Mouse (Mus musculus) layer of hippocampus, postnatal 25 days (tissue): ENCODE data around the gene Cysrt1. TPM values are rescaled to one million over a fixed set of nuclear protein-coding genes. Genes with fewer than 3 reads are reported as not detected.

Experiments
- DNase-seq, 2 experiments: peaks; one replicate each; pipeline ENCODE4 v3.0.0; 2022; ENCODE audit warnings: mixed read lengths in 2 of 2, low spot score in 1 of 2; ENCODE audit errors: extremely low spot score in 1 of 2
- total RNA-seq, 2 experiments: library from RNA; stranded (reverse); gene quantifications; 2 replicates each; pipeline ENCODE4 v1.2.3; 2021

Cysrt1 gene
- total RNA-seq, 2 experiments from 2014 or later = 0.79 TPM; not detected in 1

DNA sequence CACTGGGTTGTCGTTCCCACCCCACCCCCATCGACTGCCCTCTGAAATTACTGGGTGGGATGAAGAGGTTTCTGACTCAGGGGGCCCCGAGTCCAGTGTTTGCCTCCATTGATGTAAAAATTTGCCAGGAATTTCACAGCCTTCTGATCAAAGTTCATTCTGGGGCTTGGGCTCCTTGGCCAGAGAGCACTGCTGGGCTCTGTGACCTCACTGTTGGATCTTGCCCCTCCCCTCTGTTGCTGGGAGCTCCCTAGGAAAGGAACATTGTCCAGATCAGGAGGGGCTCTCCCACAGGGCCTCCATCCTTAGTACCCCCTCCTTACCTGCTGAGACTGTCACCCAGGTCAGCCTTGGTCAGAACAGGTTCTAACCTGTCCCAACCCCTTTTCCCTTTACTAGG is 27.8 kb downstream of the Cysrt1 start, which contains the start of gene Stpg3:
Gene Stpg3, minus strand, starts transcription at position 194 of the 400 bp plus-strand sequence.
- no peak for DNase-seq

GRCm38 (mm10) chr2:25213266-25213865 is 28.9 kb downstream of the Cysrt1 start:
- no peak for DNase-seq

DNA sequence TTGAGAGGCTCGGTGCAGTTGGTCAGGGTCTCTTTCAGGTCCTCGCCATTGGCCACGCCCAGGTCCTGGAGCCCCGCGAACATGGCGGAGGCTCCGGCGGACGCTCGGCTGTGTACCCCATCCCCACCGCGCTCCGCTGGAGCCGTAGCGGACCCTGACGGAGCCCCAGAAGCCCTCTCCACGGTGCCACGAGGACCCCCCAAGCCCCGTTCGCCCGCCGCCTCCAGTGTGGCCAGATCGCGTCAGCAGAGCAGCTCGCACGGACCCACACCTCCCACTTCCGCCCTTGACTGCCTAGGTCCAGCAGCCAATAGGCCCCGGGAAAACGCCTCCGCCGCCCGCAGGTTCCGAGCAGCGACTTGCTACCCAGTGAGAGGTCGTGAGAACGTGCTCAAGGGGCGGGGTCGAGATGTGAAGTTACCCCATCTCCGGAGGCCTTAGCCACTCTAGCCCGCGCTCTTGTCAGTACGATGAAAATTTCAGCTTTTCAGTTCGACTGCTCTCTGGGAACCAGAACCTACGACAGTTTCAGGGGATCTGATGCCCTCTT is 31.1 kb downstream of the Cysrt1 start, which contains the start of gene Nelfb:
Gene Nelfb, minus strand, starts transcription at position 369 of the 550 bp plus-strand sequence.
- DNase-seq = peak; percentile 77 to 84

- peak in 1 of 2 experiments; percentile 16 for DNase-seq
Measured at GRCm38 (mm10) chr2:25210686-25211085, 31.6 kb downstream of the Cysrt1 start.

DNA sequence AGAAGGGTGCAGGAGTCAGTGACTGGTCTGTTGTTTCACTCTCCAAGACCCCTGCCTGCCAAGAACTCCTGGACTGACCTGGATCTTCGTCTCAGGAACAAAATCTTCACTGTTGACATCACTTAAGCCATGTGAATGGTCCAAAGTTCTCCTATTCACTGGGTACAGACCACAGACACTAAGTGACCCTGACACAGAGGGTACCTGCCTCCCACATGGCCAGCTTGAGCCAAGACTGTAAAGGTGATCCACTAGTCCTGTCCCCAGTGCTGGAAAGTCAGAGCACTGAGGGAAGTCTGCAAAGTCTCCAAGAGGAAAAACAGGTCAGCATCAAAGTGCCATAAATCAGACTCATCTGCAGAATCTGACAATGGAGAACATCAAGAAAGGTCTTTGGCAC is 34.7 kb downstream of the Cysrt1 start:
- DNase-seq = no peak

DNA sequence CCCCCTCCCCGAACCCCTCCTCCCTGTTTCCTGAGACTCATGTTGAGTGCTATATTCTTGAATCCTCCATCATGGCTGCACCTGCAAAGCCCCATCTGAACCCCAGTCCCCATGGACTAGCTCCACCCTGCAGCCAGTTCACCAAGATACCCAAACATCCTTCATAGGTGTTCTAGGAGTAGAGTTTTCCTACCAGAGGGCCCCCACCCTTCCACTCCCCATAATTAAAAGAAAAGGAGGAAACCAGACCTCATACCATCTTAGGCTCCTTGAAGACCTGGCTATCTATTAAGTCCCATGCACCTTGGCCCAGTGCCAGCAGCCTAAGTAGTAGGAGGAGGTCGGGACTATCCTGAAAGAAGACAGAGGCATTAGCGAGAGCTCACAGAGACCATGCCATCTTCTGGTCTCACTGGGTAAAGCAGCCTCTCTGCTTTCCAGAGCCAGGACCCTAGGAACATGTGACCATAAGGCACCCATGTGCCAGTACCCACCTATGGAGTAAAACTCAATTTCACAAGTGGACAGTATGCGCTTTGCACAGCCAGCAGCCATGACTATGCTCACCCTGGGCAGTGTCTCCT is 38.5 kb downstream of the Cysrt1 start:
- DNase-seq = no peak

GRCm38 (mm10) chr2:25200631-25201030 is 41.6 kb downstream of the Cysrt1 start:
- no peak for DNase-seq

GRCm38 (mm10) chr2:25197946-25198345 is 44.3 kb downstream of the Cysrt1 start:
- no peak for DNase-seq

DNA sequence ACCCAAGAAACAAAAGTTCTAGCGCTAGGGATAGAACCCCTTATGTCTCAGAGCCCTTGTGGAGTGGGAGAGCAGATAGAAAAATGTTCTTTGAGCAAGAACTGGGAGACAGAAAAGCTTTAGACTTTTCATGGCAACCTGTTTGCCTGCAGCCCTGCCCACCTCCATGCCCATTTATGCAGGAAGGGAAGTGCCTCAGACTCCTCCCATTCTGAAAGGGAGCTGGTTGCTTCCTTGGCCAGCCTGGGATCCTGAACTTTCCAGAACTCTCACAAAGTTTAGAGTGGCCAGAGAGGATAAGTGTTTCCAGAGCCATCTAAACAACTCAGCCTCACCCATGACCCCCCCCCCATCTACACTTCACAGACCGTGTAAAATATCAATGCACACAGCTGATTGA is 45.1 kb downstream of the Cysrt1 start:
- no peak for DNase-seq

DNA sequence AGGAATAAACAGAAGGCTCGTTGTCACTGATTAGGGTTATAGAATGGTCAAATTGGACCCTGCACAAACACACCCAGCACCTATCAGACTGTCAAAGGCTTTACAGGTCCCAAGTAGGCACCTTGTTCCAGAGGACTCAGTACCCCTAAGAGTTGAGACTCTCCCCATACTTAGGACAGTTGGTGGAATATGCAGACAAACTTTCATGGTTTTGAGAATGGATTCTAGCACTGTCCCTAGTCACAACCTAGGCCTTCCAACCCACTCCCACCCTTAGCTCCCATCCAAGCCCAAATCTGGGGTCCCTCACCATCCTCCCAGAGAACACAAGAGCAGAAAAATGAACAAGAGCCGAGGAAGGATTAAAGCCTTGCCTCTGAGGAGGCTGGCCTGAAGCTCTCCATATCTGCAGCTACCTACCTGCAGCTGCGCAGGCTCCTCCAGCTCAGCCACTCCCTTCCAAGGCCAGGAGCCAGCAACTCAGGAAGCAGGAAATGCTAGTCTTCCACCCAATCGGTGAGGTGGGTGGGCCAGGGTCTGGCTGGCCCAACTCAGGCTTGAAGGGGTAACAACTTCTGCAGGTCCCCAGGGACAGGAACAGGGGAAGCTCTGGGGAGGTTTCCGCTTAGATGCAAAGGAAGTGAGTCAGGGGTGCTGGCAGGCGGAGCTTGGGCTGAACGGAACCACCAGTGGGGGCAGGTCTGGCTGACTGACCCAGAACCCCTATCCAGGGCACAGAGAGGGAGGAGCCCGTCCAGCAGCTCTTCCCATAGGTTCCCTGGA is 45.9 kb downstream of the Cysrt1 start, which contains the start of gene Tor4a:
Gene Tor4a, minus strand, starts transcription at position 715 of the 783 bp plus-strand sequence.
- DNase-seq = no peak

- no peak for DNase-seq
Measured at GRCm38 (mm10) chr2:25195211-25196156, 46.8 kb downstream of the Cysrt1 start.

GRCm38 (mm10) chr2:25194486-25195171 is 47.6 kb downstream of the Cysrt1 start:
- no peak for DNase-seq

DNA sequence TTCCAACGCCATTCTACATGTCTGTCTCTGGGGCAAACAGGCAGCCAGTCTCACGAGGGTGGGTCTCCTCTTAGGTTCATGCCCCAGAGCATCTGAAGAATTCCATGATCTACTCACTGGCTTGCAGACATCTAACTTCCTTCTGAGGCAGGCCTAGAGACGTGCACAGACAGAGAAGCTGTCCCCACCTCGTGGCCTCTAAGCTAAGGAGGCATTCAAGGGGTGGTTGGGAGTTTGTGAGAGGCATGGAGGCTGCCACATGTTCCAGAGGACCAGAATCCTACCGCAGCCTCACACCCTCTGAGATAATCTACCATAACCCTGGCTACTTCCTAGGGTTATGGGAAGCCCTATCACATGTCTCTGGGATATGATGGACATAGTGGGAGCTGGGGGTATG is 48.2 kb downstream of the Cysrt1 start:
- no peak for DNase-seq

GRCm38 (mm10) chr2:25193330-25193770 is 48.9 kb downstream of the Cysrt1 start:
- peak; percentile 56 to 82 for DNase-seq

Other genes with a start within 250 kb of the Cysrt1 start
- 100 to 1,000 TPM; 985 to 995 TPM for gene Nsmf, start 188.1 kb downstream of the Cysrt1 start, total RNA-seq
- gene Entpd8, start 162.1 kb downstream of the Cysrt1 start, total RNA-seq = not detected
- not detected for gene Noxa1, start 147.3 kb downstream of the Cysrt1 start, total RNA-seq
- 10 to 100 TPM; 27.5 to 35.7 TPM for gene Nrarp, start 61.7 kb downstream of the Cysrt1 start, total RNA-seq
- 1 to 10 TPM; 1.5 TPM for gene Tor4a, start 45.6 kb downstream of the Cysrt1 start, total RNA-seq
- gene Nelfb, start 31.0 kb downstream of the Cysrt1 start, total RNA-seq = 10 to 100 TPM; 55.8 to 58.9 TPM
- under 1 TPM in 1 of 2 experiments, not detected in 1; 0.32 TPM for gene Stpg3, start 27.8 kb downstream of the Cysrt1 start, total RNA-seq
- gene Fam166a, start 23.7 kb downstream of the Cysrt1 start, total RNA-seq = under 1 TPM in 1 of 2 experiments, not detected in 1; 0.59 TPM
- 100 to 1,000 TPM; 330 to 361 TPM for gene Tubb4b, start 17.8 kb downstream of the Cysrt1 start, total RNA-seq
- gene Slc34a3, start 8.1 kb downstream of the Cysrt1 start, total RNA-seq = not detected
- not detected for gene Rnf224, start 5.7 kb downstream of the Cysrt1 start, total RNA-seq
- 100 to 1,000 TPM; 230 to 231 TPM for gene Rnf208, start 197 bp downstream of the Cysrt1 start, total RNA-seq
- gene AL732309.1, start 4.4 kb upstream of the Cysrt1 start, total RNA-seq = 1 to 10 TPM; 3.3 to 5.2 TPM
- 10 to 100 TPM; 38.1 to 40.5 TPM for gene Tmem203, start 13.0 kb upstream of the Cysrt1 start, total RNA-seq
- 10 to 100 TPM; 27.0 to 29.4 TPM for gene Tprn, start 20.2 kb upstream of the Cysrt1 start, total RNA-seq
- gene Ssna1, start 30.0 kb upstream of the Cysrt1 start, total RNA-seq = 10 to 100 TPM; 69.2 to 71.6 TPM
- gene Anapc2, start 30.0 kb upstream of the Cysrt1 start, total RNA-seq = 10 to 100 TPM; 85.1 to 86.5 TPM
- not detected for gene Tmem210, start 45.7 kb upstream of the Cysrt1 start, total RNA-seq
- gene Lrrc26, start 47.5 kb upstream of the Cysrt1 start, total RNA-seq = not detected
- 100 to 1,000 TPM; 405 to 487 TPM for gene Grin1, start 76.7 kb upstream of the Cysrt1 start, total RNA-seq
- 10 to 100 TPM; 53.7 to 56.1 TPM for gene Man1b1, start 89.9 kb upstream of the Cysrt1 start, total RNA-seq
- gene Dpp7, start 113.9 kb upstream of the Cysrt1 start, total RNA-seq = 10 to 100 TPM; 30.7 to 31.7 TPM
- 10 to 100 TPM; 14.2 to 14.3 TPM for gene Uap1l1, start 123.2 kb upstream of the Cysrt1 start, total RNA-seq
- 1 to 10 TPM; 5.8 to 6.0 TPM for gene Sapcd2, start 129.9 kb upstream of the Cysrt1 start, total RNA-seq
- 10 to 100 TPM; 15.3 to 18.0 TPM for gene Entpd2, start 153.4 kb upstream of the Cysrt1 start, total RNA-seq
- 100 to 1,000 TPM; 427 to 450 TPM for gene Npdc1, start 156.9 kb upstream of the Cysrt1 start, total RNA-seq
- gene Fut7, start 180.8 kb upstream of the Cysrt1 start, total RNA-seq = under 1 TPM; 0.12 to 0.49 TPM
- gene Abca2, start 186.3 kb upstream of the Cysrt1 start, total RNA-seq = 100 to 1,000 TPM; 160 to 172 TPM
- gene Clic3, start 214.4 kb upstream of the Cysrt1 start, total RNA-seq = under 1 TPM; 0.47 to 0.73 TPM
- 10 to 100 TPM; 56.6 to 58.9 TPM for gene Paxx, start 218.6 kb upstream of the Cysrt1 start, total RNA-seq
- gene Ptgds, start 227.6 kb upstream of the Cysrt1 start, total RNA-seq = 100 to 1,000 TPM; 329 to 404 TPM